Mouse (Mus musculus) olfactory bulb, adult 2 months (tissue): ENCODE data around the gene Fbl.

Source experiments
- CTCF ChIP-seq: fragments of 200-500 bp; IDR thresholded peaks from 2 replicates; pipeline ENCODE4 v1.5.1; 2012; ENCODE audit warnings: low read depth, mild to moderate bottlenecking, low read length, moderate library complexity; ENCODE audit not compliant: insufficient read depth
- POLR2A ChIP-seq: fragments of 200-500 bp; IDR thresholded peaks from 2 replicates; pipeline ENCODE4 v1.6.1; 2012; ENCODE audit warnings: mild to moderate bottlenecking, low read depth, low read length, moderate library complexity; ENCODE audit not compliant: insufficient read depth

DNA sequence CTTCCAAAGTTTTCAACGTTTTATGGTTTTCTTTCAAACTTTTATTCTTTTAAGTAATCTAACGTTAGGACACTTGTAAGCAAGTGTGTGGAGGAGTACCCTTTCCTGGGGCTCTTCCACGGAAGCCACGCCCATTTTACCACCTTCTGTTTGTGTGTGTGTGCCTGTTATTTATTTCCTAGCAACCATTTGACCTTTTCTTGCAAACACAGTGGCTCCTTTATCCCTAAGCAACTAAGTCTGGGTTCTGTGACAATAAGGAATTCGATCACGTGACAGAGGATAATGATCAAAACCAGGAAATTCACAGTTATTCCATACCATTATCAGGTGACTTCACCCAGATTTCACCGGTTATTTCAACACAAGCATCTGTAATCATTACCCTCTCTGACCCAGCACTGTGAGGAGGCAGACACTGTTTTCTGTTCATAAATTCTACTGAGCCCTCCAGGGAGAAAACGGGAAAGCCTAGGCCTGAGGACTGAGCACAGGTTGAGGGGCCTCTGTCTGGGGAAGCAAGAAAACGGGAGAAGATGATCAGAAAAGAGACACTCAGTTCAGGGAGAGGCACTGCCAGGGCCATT lies 8.3 kb upstream of the Fbl start:
- TF ChIP-seq POLR2A = no peak
- no peak for TF ChIP-seq CTCF
